Mouse (Mus musculus) effector memory CD4-positive, alpha-beta T cell, adult 7 months (primary cell): ENCODE results near the gene Nras. TPM values are rescaled to one million over a fixed set of nuclear protein-coding genes. Genes with fewer than 3 reads are reported as not detected.

Experiments used
- polyA plus RNA-seq: library from polyadenylated mRNA; unstranded; fragments of 100-300 nt; shearing (Covaris generic); gene quantifications from one replicate; pipeline ENCODE4 v1.2.1, GENCODE M21; 2017

Gene Nras
- polyA plus RNA-seq = 48.7 TPM

DNA sequence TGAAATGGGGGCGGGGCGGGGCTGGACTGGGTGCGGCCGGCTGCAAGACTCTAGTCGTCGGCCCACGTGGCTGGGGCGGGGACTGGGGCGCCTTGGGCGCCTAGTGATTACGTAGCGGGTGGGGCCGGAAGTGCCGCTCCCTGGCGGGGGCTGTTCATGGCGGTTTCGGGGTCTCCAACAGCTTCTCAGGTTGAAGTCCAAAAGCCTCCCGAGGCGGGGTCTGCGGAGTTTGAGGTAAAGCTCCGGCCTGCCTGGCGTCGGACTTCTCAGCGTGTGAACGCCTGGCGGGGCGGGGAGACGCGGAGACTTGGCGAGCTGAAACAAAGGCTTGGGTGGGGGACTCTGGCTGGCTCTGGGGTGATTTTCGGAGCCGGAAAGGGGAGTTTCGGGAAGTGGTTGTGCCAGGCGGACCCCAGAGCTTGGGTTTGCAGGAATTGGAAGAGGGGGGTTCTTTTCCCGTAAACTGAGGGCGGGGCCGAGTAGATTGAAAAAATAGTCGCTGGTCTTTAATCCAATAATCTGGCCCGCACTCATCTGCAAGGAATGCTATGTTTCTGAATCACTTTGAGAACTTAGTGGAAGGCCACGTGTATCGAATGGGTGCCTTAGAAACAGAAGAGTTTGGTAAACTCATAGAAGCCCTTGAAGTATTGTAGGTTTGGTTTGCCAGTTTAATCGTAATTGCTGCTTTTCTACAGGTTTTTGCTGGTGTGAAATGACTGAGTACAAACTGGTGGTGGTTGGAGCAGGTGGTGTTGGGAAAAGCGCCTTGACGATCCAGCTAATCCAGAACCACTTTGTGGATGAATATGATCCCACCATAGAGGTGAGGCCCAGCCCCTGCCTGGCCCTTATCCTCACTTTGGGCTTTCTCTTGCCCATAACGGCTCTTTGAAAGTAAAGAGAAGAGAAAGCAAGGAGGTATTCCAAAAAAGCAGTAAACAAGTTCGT is at the start of gene Nras:
Nras (plus strand) TSS at position 79 of the 951 bp plus-strand sequence.

DNA sequence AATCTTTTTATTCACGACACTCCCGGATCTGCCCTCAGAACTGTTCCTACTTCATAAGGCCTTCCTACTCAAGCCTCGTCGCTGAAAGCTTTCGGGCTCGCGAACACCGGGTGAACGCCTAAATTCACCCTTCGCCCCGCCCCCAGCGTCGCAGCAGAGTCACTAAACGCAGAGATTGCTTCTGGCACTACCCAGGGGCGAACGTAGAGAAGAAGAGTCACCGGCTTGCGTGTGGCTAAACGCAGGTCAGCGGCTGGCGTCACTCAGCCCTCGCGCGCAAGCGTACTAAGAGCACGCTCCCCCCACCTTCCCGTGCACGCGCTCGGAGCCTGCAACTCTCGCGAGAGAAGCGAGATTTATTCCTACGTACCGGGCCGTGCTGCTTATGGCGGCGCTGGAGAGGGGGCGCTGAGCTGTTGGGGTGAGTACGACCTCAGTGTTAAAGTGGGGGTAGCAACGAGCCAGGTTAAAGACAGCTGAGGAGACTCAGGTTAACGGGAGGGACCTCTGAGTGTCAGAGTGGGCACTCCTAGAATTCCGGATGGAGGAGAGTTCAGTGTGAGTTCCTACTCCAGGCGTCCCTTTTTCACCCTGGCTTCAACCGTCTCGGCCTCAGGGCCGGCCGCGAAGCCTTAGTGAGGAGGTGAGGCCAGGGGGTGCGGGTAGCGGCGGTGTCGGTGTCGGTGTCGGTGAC is 37.7 kb upstream of the Nras start, which contains the start of gene Csde1:
Csde1 (plus strand) TSS at position 178 of the 694 bp plus-strand sequence.

DNA sequence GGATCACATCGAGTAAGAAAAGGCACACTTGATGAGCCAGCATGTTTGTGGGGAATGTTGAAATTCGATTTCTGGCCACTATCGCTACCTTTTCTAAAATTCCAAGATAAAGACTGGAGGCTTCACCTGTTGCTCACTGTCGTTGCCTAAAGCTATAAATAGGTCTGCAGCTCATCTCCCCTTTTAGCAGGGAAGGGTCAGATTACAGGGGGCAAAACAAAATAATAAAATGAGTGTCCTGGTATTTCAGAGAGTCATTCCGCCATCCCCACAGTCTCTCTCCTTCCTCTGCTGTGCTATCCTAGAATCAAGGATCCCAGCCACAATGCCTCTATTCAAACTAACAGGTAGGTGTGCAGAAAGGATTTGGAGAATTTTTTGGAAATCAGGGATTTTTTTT is 15.7 kb downstream of the Nras start, which contains the start of gene Ampd1:
Ampd1 (plus strand) TSS at position 244 of the 400 bp plus-strand sequence.

DNA sequence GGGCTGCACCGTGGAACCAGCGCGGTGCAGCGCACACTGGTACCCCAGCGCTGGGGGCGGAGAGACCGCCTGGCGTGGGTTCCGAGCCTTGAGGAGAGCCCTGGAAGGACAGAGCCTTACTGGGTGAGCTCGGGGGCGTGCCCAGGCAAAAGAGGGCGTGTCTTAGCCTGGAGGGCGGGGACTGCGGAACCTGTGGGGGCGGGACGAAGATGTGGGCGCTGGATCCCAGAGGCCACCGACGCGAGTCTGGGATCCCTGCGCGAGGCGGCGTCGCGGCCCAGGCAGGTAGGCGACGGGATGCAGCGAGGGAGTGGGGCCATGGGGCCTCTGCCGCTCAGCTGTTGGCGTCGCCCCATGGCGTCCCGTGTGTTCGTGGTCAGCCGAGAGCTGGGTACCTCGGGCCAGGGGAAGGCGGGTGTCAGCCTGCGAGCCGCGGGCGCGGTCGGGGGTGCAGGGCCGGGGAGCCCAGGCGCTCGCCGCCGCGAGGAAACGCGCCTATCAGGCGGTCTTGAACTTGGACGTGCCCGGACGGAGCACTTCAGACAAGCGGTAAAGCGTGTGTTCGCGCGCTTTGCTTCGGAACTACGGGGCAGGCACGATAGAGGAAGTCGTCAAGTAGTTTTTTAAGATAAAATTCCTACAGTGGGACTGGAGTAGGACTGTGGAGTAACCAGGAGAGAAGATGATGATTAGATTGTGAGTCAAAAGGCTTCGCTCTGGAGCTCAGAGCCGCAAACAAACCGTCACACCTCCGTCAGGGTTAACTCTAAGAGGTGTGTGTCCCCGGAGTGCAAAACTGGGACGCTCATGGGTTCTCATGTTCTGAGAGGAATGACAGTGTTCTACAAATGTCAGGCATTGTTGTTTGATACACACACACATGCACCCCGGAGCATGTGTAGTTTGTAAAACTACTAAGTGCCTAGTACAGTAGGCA is 44.6 kb downstream of the Nras start, which contains the start of gene Dennd2c:
Dennd2c (plus strand) TSS at position 151 of the 937 bp plus-strand sequence.

Other genes with a start within 250 kb of the Nras start
- gene Sycp1, start 122.2 kb upstream of the Nras start, polyA plus RNA-seq = not detected
- not detected for gene Nr1h5, start 94.2 kb upstream of the Nras start, polyA plus RNA-seq
- gene Sike1, start 62.6 kb upstream of the Nras start, polyA plus RNA-seq = 90.7 TPM
- gene Csde1, start 37.9 kb upstream of the Nras start, polyA plus RNA-seq = 536 TPM
- gene Ampd1, start 15.7 kb downstream of the Nras start, polyA plus RNA-seq = not detected
- gene Dennd2c, start 44.3 kb downstream of the Nras start, polyA plus RNA-seq = 0.80 TPM
- 138 TPM for gene Bcas2, start 113.4 kb downstream of the Nras start, polyA plus RNA-seq
- 14.8 TPM for gene Trim33, start 221.0 kb downstream of the Nras start, polyA plus RNA-seq